Mouse (Mus musculus) liver, postnatal 0 days (tissue): ENCODE data around the gene Bend7.

Experiments used
- CTCF ChIP-seq: sonication (generic); IDR thresholded peaks from 2 replicates; pipeline ENCODE4 v1.5.1; 2016; ENCODE audit warnings: antibody characterized with exemption, low read depth
- EP300 ChIP-seq: IDR thresholded peaks from 2 replicates; pipeline ENCODE4 v1.6.1; 2016; ENCODE audit warnings: antibody characterized with exemption, low read depth, mild to moderate bottlenecking

DNA sequence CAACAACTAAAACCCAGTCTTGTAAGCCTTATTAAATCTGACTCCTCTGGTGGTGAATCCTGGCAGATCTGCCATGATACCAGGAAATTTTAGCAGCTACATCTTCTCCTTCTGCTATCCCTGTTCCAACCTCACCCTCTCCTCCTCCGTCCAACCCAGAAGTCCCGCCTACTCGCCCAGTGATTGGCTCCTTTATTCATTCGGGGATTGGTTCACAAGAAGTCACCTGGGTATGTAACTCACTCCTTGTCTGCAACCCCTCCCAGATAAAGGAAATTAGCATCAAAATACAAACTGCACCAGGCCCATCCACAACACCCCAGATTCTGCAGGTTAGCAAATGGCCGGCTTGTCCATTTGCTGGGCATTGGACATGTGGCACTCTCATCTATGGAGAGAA lies 98.7 kb downstream of the Bend7 start:
- TF ChIP-seq CTCF (no peak), EP300 (no peak)
